11 mouse cellular contexts compared by ENCODE assay signal in the genomic region with DNA sequence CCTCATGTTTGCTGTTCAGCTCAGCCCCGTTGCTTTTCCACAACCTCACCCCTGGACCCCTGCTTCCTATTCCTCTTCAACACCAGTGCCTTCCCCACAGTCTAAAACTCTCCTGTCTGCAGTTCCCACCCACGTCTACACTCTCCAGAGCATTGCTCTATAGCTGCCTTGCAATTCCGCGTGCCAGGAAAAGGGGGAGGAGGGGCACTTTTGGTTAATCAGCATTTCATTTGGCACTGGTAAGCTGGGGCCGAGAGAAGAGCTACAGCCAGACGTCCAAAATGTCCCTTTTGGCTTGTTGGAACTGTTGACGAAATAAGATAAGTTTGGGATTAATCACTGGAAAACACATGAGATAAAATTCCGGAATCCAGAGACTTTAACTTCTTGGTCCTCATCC.
A peak's percentile ranks its signal among the peaks of the same experiment; 100 is the strongest.
DNase-seq lines count a peak whose midpoint lies in the region; ATAC-seq and TF ChIP-seq lines count a peak whose summit lies in the region.
"Had no signal": no experiment of that assay in that cellular context is flagged by ENCODE, and none has a peak within 500 bp of the region (broad histone marks: within the 10 kb centered on the region; RNA-seq: fewer than 3 reads in every experiment).

No protein-coding gene starts in this region.

- no peak for TF ChIP-seq CTCF in cerebellum, adult 2 months (IDR thresholded peaks at IDR 0.05; ENCODE audit: borderline replicate concordance, insufficient read depth, low read depth, low read length)

- 60% methylated on average over 8 of the region's 8 CpGs for WGBS in embryonic facial prominence, embryonic 14.5 days
- WGBS in embryonic facial prominence, embryonic 10.5 days: 71% methylated on average over 8 of the region's 8 CpGs
- WGBS in cerebellum, adult 2 months: 58% methylated on average over 8 of the region's 8 CpGs

- H3K4me2 ChIP-seq in embryonic facial prominence, embryonic 14.5 days (ENCODE audit: low read depth, low read length): no peak overlapping the region
- H3K4me2 ChIP-seq: midbrain, embryonic 12.5 days had no signal

- no peaks in the 10 kb centered on the region for H3K27me3 ChIP-seq in embryonic facial prominence, embryonic 14.5 days (replicated peaks; ENCODE audit: control insufficient read depth, insufficient read depth, low read length)
- no peaks in the 10 kb centered on the region for H3K27me3 ChIP-seq in embryonic facial prominence, embryonic 10.5 days (replicated peaks; ENCODE audit: low read depth, poor library complexity, severe bottlenecking)
- H3K27me3 ChIP-seq in cerebellum, adult 2 months (ENCODE audit: control insufficient read depth, insufficient read depth, low read length): no peaks in the 10 kb centered on the region

- peak; percentile 48 for DNase-seq in embryonic facial prominence, embryonic 14.5 days (ENCODE audit: low spot score)
- DNase-seq in embryonic facial prominence, embryonic 10.5 days (ENCODE audit: low spot score): no peak
- peak; percentile 40 for DNase-seq in urinary bladder, postnatal 25 days (ENCODE audit: low spot score)
- DNase-seq in urinary bladder, postnatal 10 days (ENCODE audit: low spot score): no peak
- peak; percentile 20 to 48 for DNase-seq in kidney, postnatal 25 days
- peak; percentile 40 to 67 for DNase-seq in urinary bladder, postnatal 4 days (ENCODE audit: low spot score in 2 of 2)
- no peak for DNase-seq in Muller cell, postnatal 12 days (ENCODE audit: inconsistent ontology term)
- DNase-seq in cerebellum, adult 2 months: no peak
- DNase-seq: layer of hippocampus, adult 9-11 months had no signal

- no peak overlapping the region for H3K27ac ChIP-seq in embryonic facial prominence, embryonic 14.5 days (replicated peaks; ENCODE audit: low read depth, low read length)
- H3K27ac ChIP-seq in embryonic facial prominence, embryonic 10.5 days (replicated peaks): no peak overlapping the region
- no peak overlapping the region for H3K27ac ChIP-seq in cerebellum, adult 2 months (ENCODE audit: insufficient read depth, low read length)
- H3K27ac ChIP-seq: midbrain, embryonic 12.5 days had no signal

- H3K9ac ChIP-seq in embryonic facial prominence, embryonic 14.5 days (ENCODE audit: low read depth, low read length): no peak overlapping the region
- H3K9ac ChIP-seq: midbrain, embryonic 12.5 days had no signal

- H3K4me1 ChIP-seq in embryonic facial prominence, embryonic 14.5 days (ENCODE audit: control insufficient read depth, insufficient read depth, low read length): peaks cover 28% of the 10 kb centered on the region
- peaks cover 32% of the 10 kb centered on the region for H3K4me1 ChIP-seq in embryonic facial prominence, embryonic 10.5 days
- H3K4me1 ChIP-seq in cerebellum, adult 2 months (ENCODE audit: control insufficient read depth, insufficient read depth, low read length): peaks cover 6% of the 10 kb centered on the region; the same call in 1 of the 2 replicates
- H3K4me1 ChIP-seq: midbrain, embryonic 12.5 days had no signal

- H3K4me3 ChIP-seq in embryonic facial prominence, embryonic 14.5 days (ENCODE audit: low read depth, low read length): no peak overlapping the region
- H3K4me3 ChIP-seq in embryonic facial prominence, embryonic 10.5 days: no peak overlapping the region
- H3K4me3 ChIP-seq in cerebellum, adult 2 months (replicated peaks; ENCODE audit: insufficient read depth, low read depth, low read length): no peak overlapping the region
- H3K4me3 ChIP-seq: midbrain, embryonic 12.5 days had no signal

- ATAC-seq in embryonic facial prominence, embryonic 14.5 days (ENCODE audit: low read depth): no peak
- ATAC-seq: hindbrain, embryonic 16.5 days had no signal

- no peaks in the 10 kb centered on the region for H3K9me3 ChIP-seq in embryonic facial prominence, embryonic 14.5 days (ENCODE audit: control insufficient read depth, low read length)
- H3K9me3 ChIP-seq in embryonic facial prominence, embryonic 10.5 days: no peaks in the 10 kb centered on the region
- H3K9me3 ChIP-seq: midbrain, embryonic 12.5 days had no signal

- TF ChIP-seq POLR2A in cerebellum, adult 2 months (IDR thresholded peaks at IDR 0.05; ENCODE audit: borderline replicate concordance, insufficient read depth, low read length): no peak

- H3K36me3 ChIP-seq in embryonic facial prominence, embryonic 14.5 days (ENCODE audit: control insufficient read depth, insufficient read depth, low read length): no peaks in the 10 kb centered on the region
- H3K36me3 ChIP-seq in embryonic facial prominence, embryonic 10.5 days (replicated peaks): no peaks in the 10 kb centered on the region
- H3K36me3 ChIP-seq: midbrain, embryonic 12.5 days had no signal

Comparison
In these comparisons a context has a peak if more than half of its experiments do, and no peak if none do; other contexts are left out.
1. DNase-seq: peak in embryonic facial prominence, embryonic 14.5 days (single experiment), urinary bladder, postnatal 25 days (single experiment), kidney, postnatal 25 days (2 of 2) and urinary bladder, postnatal 4 days (2 of 2); none in embryonic facial prominence, embryonic 10.5 days (single experiment), urinary bladder, postnatal 10 days (single experiment), Muller cell, postnatal 12 days (single experiment) and cerebellum, adult 2 months (0 of 2).